Mouse (Mus musculus) liver, postnatal 0 days (tissue): ENCODE measurements around the gene Cks1b.

Experiments
- CTCF ChIP-seq: sonication (generic); IDR thresholded peaks from 2 replicates; pipeline ENCODE4 v1.5.1; 2016; ENCODE audit warnings: antibody characterized with exemption, low read depth
- EP300 ChIP-seq: IDR thresholded peaks from 2 replicates; pipeline ENCODE4 v1.6.1; 2016; ENCODE audit warnings: antibody characterized with exemption, low read depth, mild to moderate bottlenecking

DNA sequence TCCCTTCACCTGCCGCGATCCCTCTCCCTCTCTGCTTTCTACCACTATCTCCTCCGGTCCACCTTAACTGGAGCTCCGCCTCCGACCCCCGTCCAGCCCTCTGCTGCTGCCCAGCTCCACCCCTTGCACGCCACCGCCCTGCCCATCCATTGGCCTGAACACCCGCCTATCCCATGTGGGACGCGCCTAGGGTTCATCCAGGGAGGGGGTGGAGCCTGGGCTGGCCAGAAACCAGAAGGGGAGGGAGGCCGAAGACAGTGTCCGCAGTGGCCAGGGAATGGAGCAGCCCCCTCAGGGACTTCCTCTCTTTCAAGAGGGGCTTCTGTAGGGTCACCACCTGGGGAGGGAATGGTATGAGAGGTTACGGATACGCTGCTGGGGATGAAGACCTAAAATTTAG, 24.6 kb downstream of the Cks1b start:
- TF ChIP-seq CTCF: no peak
- TF ChIP-seq EP300: no peak
